Mouse (Mus musculus) spleen, postnatal 10 days (tissue): ENCODE data around the gene C330007P06Rik.

ENCODE experiments used
- DNase-seq, 2 experiments: peaks; one replicate each; pipeline ENCODE4 v3.0.0; 2021 to 2022; ENCODE audit warnings: low spot score in 2 of 2

C330007P06Rik gene

GRCm38 (mm10) chrX:36837069-36837676, 36.7 kb downstream of the C330007P06Rik start:
- DNase-seq: no peak

GRCm38 (mm10) chrX:36833397-36834084, 40.4 kb downstream of the C330007P06Rik start:
- peak; percentile 60 to 82 for DNase-seq

- DNase-seq: no peak
Observed at GRCm38 (mm10) chrX:36831632-36832031, 42.3 kb downstream of the C330007P06Rik start.

GRCm38 (mm10) chrX:36830271-36830670, 43.6 kb downstream of the C330007P06Rik start:
- peak in 1 of 2 experiments; percentile 19 for DNase-seq

- no peak for DNase-seq
Observed at GRCm38 (mm10) chrX:36826873-36827272, 47.0 kb downstream of the C330007P06Rik start.

GRCm38 (mm10) chrX:36825032-36825431, 48.9 kb downstream of the C330007P06Rik start:
- DNase-seq: no peak

- no peak for DNase-seq
Observed at GRCm38 (mm10) chrX:36823932-36824711, 49.8 kb downstream of the C330007P06Rik start.

GRCm38 (mm10) chrX:36820201-36820600, 53.7 kb downstream of the C330007P06Rik start:
- peak in 1 of 2 experiments; percentile 58 for DNase-seq

GRCm38 (mm10) chrX:36819575-36819974, 54.3 kb downstream of the C330007P06Rik start:
- no peak for DNase-seq

- DNase-seq: no peak
Observed at GRCm38 (mm10) chrX:36816953-36817441, 56.9 kb downstream of the C330007P06Rik start.

- no peak for DNase-seq
Observed at GRCm38 (mm10) chrX:36816368-36816899, 57.5 kb downstream of the C330007P06Rik start.

- no peak for DNase-seq
Observed at GRCm38 (mm10) chrX:36815439-36815838, 58.5 kb downstream of the C330007P06Rik start.

- DNase-seq: no peak
Observed at GRCm38 (mm10) chrX:36815022-36815421, 58.9 kb downstream of the C330007P06Rik start.

- no peak for DNase-seq
Observed at GRCm38 (mm10) chrX:36814161-36814836, 59.6 kb downstream of the C330007P06Rik start.

GRCm38 (mm10) chrX:36811377-36811776, 62.5 kb downstream of the C330007P06Rik start:
- peak in 1 of 2 experiments; percentile 41 for DNase-seq

- DNase-seq: no peak
Observed at GRCm38 (mm10) chrX:36808318-36808683, 65.6 kb downstream of the C330007P06Rik start.

GRCm38 (mm10) chrX:36807360-36808317, 66.3 kb downstream of the C330007P06Rik start:
- peak; percentile 78 to 88 for DNase-seq

GRCm38 (mm10) chrX:36805466-36806235, 68.3 kb downstream of the C330007P06Rik start:
- no peak for DNase-seq

- no peak for DNase-seq
Observed at GRCm38 (mm10) chrX:36804196-36804595, 69.7 kb downstream of the C330007P06Rik start.

- no peak for DNase-seq
Observed at GRCm38 (mm10) chrX:36803189-36803588, 70.7 kb downstream of the C330007P06Rik start.
